In the genomic region with DNA sequence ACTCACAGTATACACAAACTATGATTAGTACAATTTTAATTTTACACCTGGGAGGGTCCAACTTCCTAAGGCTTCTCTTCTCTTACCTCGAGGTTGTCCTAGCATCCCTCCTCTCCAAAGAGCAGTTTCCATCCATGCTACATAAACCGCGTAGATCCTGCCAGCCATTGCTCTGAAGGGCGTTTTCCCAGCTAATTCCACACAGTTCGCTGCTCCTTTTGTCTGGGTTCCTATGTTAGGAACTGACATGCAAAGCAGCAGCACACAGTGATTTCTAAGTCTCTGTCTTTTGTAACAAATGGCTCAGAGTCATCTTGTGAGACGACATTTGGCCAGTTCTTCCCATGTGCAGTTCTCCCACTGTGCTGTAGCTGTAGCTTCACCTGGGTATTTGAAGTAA, we compare ENCODE assay signal across 24 mouse cellular contexts.
DNase-seq lines count a peak whose midpoint lies in the region; ATAC-seq lines count a peak whose summit lies in the region.
"Had no signal": no experiment of that assay in that cellular context is flagged by ENCODE, and none has a peak within 500 bp of the region (broad histone marks: within the 10 kb centered on the region; RNA-seq: fewer than 3 reads in every experiment).

No protein-coding gene starts in this region.

- H3K9me3 ChIP-seq in forebrain, embryonic 14.5 days (replicated peaks; ENCODE audit: control insufficient read depth, low read length) = no peaks in the 10 kb centered on the region
- no peaks in the 10 kb centered on the region for H3K9me3 ChIP-seq in forebrain, embryonic 12.5 days
- H3K9me3 ChIP-seq in neural tube, embryonic 11.5 days (ENCODE audit: control insufficient read depth, low read length) = no peaks in the 10 kb centered on the region
- H3K9me3 ChIP-seq: embryonic facial prominence, embryonic 12.5 days; embryonic facial prominence, embryonic 15.5 days; heart, embryonic 10.5 days; heart, embryonic 13.5 days had no signal

- no peaks in the 10 kb centered on the region for H3K36me3 ChIP-seq in forebrain, embryonic 14.5 days (ENCODE audit: control insufficient read depth, insufficient read depth, low read length)
- no peaks in the 10 kb centered on the region for H3K36me3 ChIP-seq in forebrain, embryonic 12.5 days (replicated peaks)
- no peaks in the 10 kb centered on the region for H3K36me3 ChIP-seq in neural tube, embryonic 11.5 days (ENCODE audit: control insufficient read depth, insufficient read depth, low read length)
- H3K36me3 ChIP-seq: embryonic facial prominence, embryonic 12.5 days; embryonic facial prominence, embryonic 15.5 days; heart, embryonic 10.5 days; heart, embryonic 13.5 days had no signal

- no peak overlapping the region for H3K9ac ChIP-seq in forebrain, embryonic 14.5 days (ENCODE audit: low read length)
- H3K9ac ChIP-seq in forebrain, embryonic 12.5 days = no peak overlapping the region
- H3K9ac ChIP-seq in neural tube, embryonic 11.5 days (ENCODE audit: low read length) = no peak overlapping the region
- H3K9ac ChIP-seq: embryonic facial prominence, embryonic 12.5 days; embryonic facial prominence, embryonic 15.5 days; heart, embryonic 13.5 days; hindbrain, embryonic 14.5 days had no signal

- H3K4me2 ChIP-seq in forebrain, embryonic 14.5 days (ENCODE audit: low read length) = no peak overlapping the region
- no peak overlapping the region for H3K4me2 ChIP-seq in forebrain, embryonic 12.5 days
- no peak overlapping the region for H3K4me2 ChIP-seq in neural tube, embryonic 11.5 days (ENCODE audit: low read depth)
- H3K4me2 ChIP-seq: embryonic facial prominence, embryonic 12.5 days; embryonic facial prominence, embryonic 15.5 days; heart, embryonic 13.5 days; hindbrain, embryonic 14.5 days had no signal

- H3K4me1 ChIP-seq in forebrain, embryonic 14.5 days (ENCODE audit: control insufficient read depth, insufficient read depth, low read length) = no peaks in the 10 kb centered on the region
- 0 out of 2 replicates have a peak, but pooled peaks cover 3% of the 10 kb centered on the region for H3K4me1 ChIP-seq in forebrain, embryonic 12.5 days
- H3K4me1 ChIP-seq in neural tube, embryonic 11.5 days (ENCODE audit: control insufficient read depth, insufficient read depth, low read length) = no peaks in the 10 kb centered on the region
- H3K4me1 ChIP-seq: embryonic facial prominence, embryonic 12.5 days; embryonic facial prominence, embryonic 15.5 days; heart, embryonic 10.5 days had no signal

- H3K4me3 ChIP-seq in forebrain, embryonic 14.5 days (ENCODE audit: low read depth, low read length) = no peak overlapping the region
- H3K4me3 ChIP-seq in forebrain, embryonic 12.5 days (replicated peaks) = no peak overlapping the region
- no peak overlapping the region for H3K4me3 ChIP-seq in neural tube, embryonic 11.5 days (ENCODE audit: low read depth, low read length)
- H3K4me3 ChIP-seq: embryonic facial prominence, embryonic 12.5 days; embryonic facial prominence, embryonic 15.5 days; heart, adult 2 months; heart, embryonic 10.5 days; heart, embryonic 13.5 days had no signal

- peak; percentile 19 for DNase-seq in forebrain, embryonic 14.5 days (ENCODE audit: low spot score)
- DNase-seq in neural tube, embryonic 11.5 days (ENCODE audit: low spot score) = peak; percentile 42
- no peak for DNase-seq in neural tube, embryonic 10.5 days (ENCODE audit: extremely low spot score, low spot score)
- DNase-seq in retina, embryonic 14.5 days (ENCODE audit: low spot score) = peak; percentile 68
- DNase-seq in layer of hippocampus, postnatal 36 days = no peak
- DNase-seq: adrenal gland, adult 2 months; adrenal gland, postnatal 14 days; cerebellum, adult 11-12 months; cerebellum, adult 8-10 months; cerebellum, postnatal 10 days; gastrocnemius, postnatal 10 days; gastrocnemius, postnatal 36 days; heart, adult 2 months; heart, postnatal 14 days; heart, postnatal 4 days had no signal

- no peak overlapping the region for H3K27ac ChIP-seq in forebrain, embryonic 14.5 days (ENCODE audit: low read depth, low read length)
- H3K27ac ChIP-seq in forebrain, embryonic 12.5 days = no peak overlapping the region
- no peak overlapping the region for H3K27ac ChIP-seq in neural tube, embryonic 11.5 days (ENCODE audit: low read depth, low read length)
- H3K27ac ChIP-seq: embryonic facial prominence, embryonic 12.5 days; embryonic facial prominence, embryonic 15.5 days; heart, adult 2 months; heart, embryonic 10.5 days; heart, embryonic 13.5 days; hindbrain, embryonic 14.5 days had no signal

- no peaks in the 10 kb centered on the region for H3K27me3 ChIP-seq in forebrain, embryonic 14.5 days (replicated peaks; ENCODE audit: control insufficient read depth, insufficient read depth, low read length)
- no peaks in the 10 kb centered on the region for H3K27me3 ChIP-seq in forebrain, embryonic 12.5 days
- no peaks in the 10 kb centered on the region for H3K27me3 ChIP-seq in neural tube, embryonic 11.5 days (ENCODE audit: control insufficient read depth, insufficient read depth, low read length)
- H3K27me3 ChIP-seq: embryonic facial prominence, embryonic 12.5 days; embryonic facial prominence, embryonic 15.5 days; heart, embryonic 13.5 days had no signal

- ATAC-seq in forebrain, embryonic 14.5 days = no peak
- ATAC-seq in forebrain, embryonic 12.5 days (ENCODE audit: low FRiP score) = no peak
- ATAC-seq in neural tube, embryonic 11.5 days (ENCODE audit: insufficient read depth, low FRiP score, low TSS enrichment) = no peak
- ATAC-seq: CD4-positive, CD25-positive, alpha-beta regulatory T cell, adult 4 months; forebrain, embryonic 16.5 days; intestine, postnatal 0 days had no signal

- WGBS in forebrain, embryonic 14.5 days = 56% methylated on average over 6 of the region's 6 CpGs
- WGBS in forebrain, embryonic 12.5 days = 58% methylated on average over 6 of the region's 6 CpGs
- 70% methylated on average over 6 of the region's 6 CpGs for WGBS in neural tube, embryonic 11.5 days

Comparison
In these comparisons a context has a peak if more than half of its experiments do, and no peak if none do; other contexts are left out.
1. DNase-seq: peak in forebrain, embryonic 14.5 days (single experiment), neural tube, embryonic 11.5 days (single experiment) and retina, embryonic 14.5 days (single experiment); none in neural tube, embryonic 10.5 days (single experiment) and layer of hippocampus, postnatal 36 days (0 of 2).